Mouse (Mus musculus) cerebellum, adult 11-12 months (tissue): ENCODE data around the gene Mapk3.

ENCODE experiments used
- DNase-seq: peaks from one replicate; pipeline ENCODE4 v3.0.0; 2022

The Mapk3 gene

DNA sequence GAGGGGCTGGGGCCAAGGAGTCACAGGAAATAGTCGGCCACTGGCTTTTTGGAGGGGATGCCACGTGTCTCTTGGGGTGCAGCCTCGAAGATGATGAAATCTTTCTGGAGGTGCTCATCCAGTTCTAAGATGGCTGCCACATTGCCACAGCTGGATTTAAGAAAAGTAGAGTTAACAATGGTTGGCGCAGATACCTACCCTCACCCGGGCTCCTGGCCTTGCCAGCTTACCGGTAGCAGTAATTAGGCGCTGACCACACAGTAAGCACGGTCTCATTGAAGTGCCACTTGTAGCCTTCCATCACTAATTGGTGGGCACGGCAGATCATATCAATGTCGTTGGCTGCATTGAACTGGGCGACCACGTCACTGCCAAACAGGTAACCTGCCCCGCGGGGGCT lies 26.7 kb downstream of the Mapk3 start:
- DNase-seq, result no peak

DNA sequence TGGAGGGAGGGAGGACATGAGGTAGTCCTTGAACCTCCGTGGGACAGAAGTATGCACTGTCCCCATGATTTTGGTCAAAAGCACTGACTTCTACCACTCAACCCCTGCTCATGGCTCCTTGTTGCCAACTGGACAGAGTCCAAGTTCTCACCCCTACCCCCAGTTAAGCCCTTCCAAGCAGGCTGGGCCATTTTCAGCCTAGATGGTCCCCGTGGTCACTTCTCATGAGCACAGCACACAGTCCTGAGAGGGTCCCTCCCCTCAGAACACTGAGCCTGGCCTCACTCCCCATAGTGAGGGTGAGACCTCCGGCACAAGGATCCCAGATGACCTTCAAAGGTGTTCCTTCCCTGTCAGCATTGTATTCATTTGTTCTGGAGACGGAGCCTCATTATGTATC lies 29.7 kb downstream of the Mapk3 start:
- no peak for DNase-seq

DNA sequence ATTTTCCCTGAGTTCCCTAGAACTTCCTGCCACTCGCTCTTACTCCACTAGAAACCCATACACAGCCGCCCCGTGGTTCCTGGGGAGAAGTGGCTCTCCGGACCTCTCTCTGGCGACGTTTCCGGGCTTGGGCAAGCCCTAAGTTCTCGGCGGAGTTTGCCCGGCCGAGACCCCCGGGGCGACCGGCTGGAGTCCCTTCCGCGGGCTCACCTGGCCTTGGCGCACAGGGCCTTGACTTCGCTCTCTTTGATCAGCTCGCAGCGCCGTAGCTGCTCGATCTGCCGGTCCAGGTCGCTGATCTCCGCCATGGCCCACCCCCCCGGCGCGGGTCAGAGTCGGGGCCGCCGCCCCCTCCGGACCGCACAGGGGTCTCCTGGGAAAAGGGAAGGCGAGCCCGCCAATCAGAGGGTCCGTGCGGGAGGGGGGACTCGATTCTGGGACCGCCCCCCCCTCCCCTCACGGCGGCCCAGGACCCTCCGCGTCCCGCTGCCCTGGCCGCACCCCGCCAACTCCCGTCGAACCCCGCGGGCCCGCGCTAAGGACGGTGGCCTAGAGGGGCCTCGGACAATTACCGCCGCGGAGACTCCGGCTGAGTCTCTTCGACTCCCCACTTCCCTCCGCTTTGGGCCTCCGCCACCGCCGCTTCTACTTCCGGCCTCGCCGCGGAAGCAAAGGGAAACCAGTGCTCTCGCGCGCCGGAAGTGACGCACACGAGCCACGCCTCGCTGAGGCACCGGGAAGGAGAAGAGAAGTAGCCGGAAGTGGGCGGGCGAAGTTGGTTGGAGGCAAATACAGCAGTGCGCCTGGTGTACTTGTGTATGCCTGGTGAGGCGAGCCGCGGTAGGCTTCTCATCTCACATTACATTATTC lies 32.7 kb downstream of the Mapk3 start, which contains the start of gene Ppp4c:
TSS of gene Ppp4c (minus strand) at position 646 of the 870 bp plus-strand sequence.
- DNase-seq, result peak; percentile 96

DNA sequence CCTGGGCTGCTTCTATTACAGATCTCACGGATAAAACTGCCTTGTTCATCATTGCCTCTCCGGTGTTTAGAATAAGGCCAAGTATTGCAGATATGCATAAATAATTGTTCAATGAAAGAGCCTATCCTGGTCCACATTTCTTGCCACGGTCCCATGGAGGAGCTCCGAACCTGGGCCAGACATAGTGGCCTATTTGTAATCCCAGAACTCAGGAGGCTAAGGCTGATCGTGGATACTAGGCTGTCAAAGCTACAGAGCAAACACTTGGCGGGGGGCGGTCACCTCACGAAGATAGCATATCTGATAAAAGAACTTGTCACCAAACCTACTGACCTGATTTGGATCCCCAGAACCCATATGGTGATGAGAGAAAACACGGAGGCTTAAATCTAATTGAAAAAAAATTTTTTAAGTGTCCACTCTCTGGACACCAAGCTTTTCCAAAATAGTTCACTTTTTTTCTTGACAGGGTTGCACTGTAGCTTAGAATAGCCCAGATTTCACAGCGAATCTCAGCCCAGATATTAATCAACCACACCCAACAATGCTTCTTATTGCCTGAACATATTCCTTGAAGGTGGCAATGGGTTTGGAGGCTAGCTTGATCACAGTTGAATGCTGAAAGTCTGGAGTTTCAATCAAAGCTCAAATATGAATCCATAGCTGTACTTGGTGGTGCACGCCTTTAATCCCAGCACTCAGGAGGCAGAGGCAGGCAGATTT lies 33.5 kb downstream of the Mapk3 start:
- no peak for DNase-seq

GRCm38 (mm10) chr7:126793456-126794270 lies 34.3 kb downstream of the Mapk3 start:
- no peak for DNase-seq

DNA sequence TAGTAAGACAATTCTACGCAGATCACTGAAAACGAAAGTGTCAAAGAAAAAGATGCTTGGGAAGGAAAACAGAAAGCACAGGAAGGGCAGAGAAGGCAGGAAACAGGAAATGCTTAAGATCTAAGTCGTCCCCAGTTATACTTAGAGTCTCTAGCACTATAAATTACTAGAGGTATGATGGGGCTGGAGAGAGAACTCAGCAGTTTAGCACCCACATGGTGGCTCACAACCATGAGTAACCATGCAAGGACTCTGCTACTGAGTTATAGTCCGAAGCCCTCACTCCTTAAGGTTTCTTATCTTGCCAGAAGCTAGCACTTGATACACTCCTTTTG lies 34.8 kb downstream of the Mapk3 start:
- DNase-seq, result no peak

- DNase-seq, result peak; percentile 63
Measured at GRCm38 (mm10) chr7:126795387-126796317, 36.3 kb downstream of the Mapk3 start.

- peak; percentile 76 for DNase-seq
Measured at GRCm38 (mm10) chr7:126796350-126796932, 37.0 kb downstream of the Mapk3 start.

GRCm38 (mm10) chr7:126797411-126798126 lies 38.2 kb downstream of the Mapk3 start, which contains the start of gene Fam57b:
Gene Fam57b (plus strand): TSS chr7:126797668.
- peak; percentile 82 for DNase-seq

GRCm38 (mm10) chr7:126798127-126799049 lies 39.0 kb downstream of the Mapk3 start:
- DNase-seq, result no peak

DNA sequence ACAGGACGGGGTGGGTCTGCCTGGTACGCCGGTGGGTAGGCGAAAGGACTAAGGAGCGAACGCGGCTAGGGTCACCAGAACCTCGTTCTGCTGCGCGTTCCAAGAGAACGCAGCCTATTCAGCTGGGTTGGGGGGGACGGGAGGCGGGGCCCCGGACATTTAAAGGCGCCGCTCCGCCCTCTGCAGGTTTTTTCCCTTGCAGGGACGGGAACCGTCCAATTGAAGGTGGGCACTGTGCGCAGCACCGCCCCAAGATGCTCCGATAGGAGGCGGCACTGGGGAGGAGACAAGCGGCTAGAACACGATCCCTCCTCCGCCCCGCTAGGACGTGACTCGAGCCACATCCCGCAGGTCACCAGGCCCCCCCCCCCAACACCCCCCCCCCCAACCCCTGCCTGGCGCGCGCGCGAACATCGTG lies 39.7 kb downstream of the Mapk3 start:
- DNase-seq, result peak; percentile 99

GRCm38 (mm10) chr7:126799468-126800268 lies 40.3 kb downstream of the Mapk3 start:
- peak; percentile 85 for DNase-seq

GRCm38 (mm10) chr7:126800269-126801056 lies 41.1 kb downstream of the Mapk3 start:
- DNase-seq, result peak; percentile 70

- no peak for DNase-seq
Measured at GRCm38 (mm10) chr7:126801057-126801422, 41.6 kb downstream of the Mapk3 start.

DNA sequence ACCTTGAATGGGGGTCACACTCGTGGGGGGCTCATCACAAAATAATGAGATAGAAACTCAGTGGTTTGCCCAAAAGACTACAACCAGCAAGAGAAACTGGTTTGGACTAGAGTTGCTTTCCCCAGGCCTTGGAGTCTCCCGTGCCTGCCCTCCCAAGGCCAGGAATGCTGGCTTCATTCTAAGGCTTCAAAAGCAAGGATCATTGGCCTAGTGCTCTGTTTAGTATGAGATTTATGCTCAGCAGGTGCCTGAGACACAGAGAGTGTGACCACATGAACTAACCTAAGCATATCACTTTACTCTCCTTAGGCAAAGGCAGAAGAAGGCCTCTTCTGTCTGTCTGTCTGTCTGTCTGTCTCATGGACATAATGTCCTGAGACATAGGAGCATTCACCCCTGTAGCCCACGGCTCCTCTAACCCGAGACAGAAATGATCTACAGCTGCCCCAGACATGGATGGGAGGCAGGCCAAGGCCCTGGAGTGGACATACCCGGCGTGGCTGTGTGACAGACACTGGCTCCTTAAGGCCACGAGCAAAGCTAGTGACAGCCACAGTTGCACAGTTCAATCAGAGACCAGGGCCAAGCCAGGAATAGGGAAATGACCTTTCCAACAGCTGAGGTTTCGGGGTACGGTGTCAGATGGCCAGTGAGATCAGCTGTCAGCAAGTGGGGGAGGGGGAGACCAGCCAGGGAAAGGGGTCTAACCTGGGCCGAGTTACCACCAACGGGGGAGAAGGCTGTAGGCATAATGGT lies 42.9 kb downstream of the Mapk3 start:
- DNase-seq, result no peak

- no peak for DNase-seq
Measured at GRCm38 (mm10) chr7:126803181-126803580, 43.8 kb downstream of the Mapk3 start.

- no peak for DNase-seq
Measured at GRCm38 (mm10) chr7:126803751-126804150, 44.4 kb downstream of the Mapk3 start.
